Mouse (Mus musculus) megakaryocyte progenitor cell, adult 5-6 weeks (primary cell): ENCODE data around the gene Col5a3. TPM values are rescaled to one million over a fixed set of nuclear protein-coding genes. Genes with fewer than 3 reads are reported as not detected.

Experiments
- total RNA-seq, 2 experiments: library from RNA; stranded (forward) in 1 of 2; stranded (reverse) in 1 of 2; fragments of 157-497, 149-512 nt in 1 of 2; fragments of 200-1000 nt in 1 of 2; gene quantifications; 2 replicates each; pipeline versions ENCODE4 v1.2.3 to v1.2.4; 2015 to 2017

Col5a3 gene
- total RNA-seq, 2 experiments from 2014 or later = 0.29 to 0.42 TPM

Other genes with a start within 250 kb of the Col5a3 start
- 9.5 and 12.0 TPM in 2 replicates for gene Zfp846, start 233.8 kb downstream of the Col5a3 start, total RNA-seq (2015)
- gene Zfp846, start 233.8 kb downstream of the Col5a3 start, total RNA-seq (2017) = 4.7 and 5.6 TPM in 2 replicates
- gene Ubl5, start 172.2 kb downstream of the Col5a3 start, total RNA-seq (2015) = 420 and 464 TPM in 2 replicates
- 94.8 and 151 TPM in 2 replicates for gene Ubl5, start 172.2 kb downstream of the Col5a3 start, total RNA-seq (2017)
- gene Fbxl12, start 170.3 kb downstream of the Col5a3 start, total RNA-seq (2015) = 8.3 and 17.3 TPM in 2 replicates
- 4.2 and 6.4 TPM in 2 replicates for gene Fbxl12, start 170.3 kb downstream of the Col5a3 start, total RNA-seq (2017)
- gene Pin1, start 163.0 kb downstream of the Col5a3 start, total RNA-seq (2015) = 14.7 and 18.5 TPM in 2 replicates
- 14.7 and 19.1 TPM in 2 replicates for gene Pin1, start 163.0 kb downstream of the Col5a3 start, total RNA-seq (2017)
- gene Olfm2, start 68.7 kb downstream of the Col5a3 start, total RNA-seq (2015) = 0.27 and 0.32 TPM in 2 replicates
- 0.34 TPM in 1 of 2 replicates, not detected in the other for gene Olfm2, start 68.7 kb downstream of the Col5a3 start, total RNA-seq (2017)
- not detected in 2 replicates for gene Rdh8, start 3.4 kb upstream of the Col5a3 start, total RNA-seq (2015)
- not detected in 2 replicates for gene Rdh8, start 3.4 kb upstream of the Col5a3 start, total RNA-seq (2017)
- gene A230050P20Rik, start 53.6 kb upstream of the Col5a3 start, total RNA-seq (2015) = 11.8 and 16.3 TPM in 2 replicates
- gene A230050P20Rik, start 53.6 kb upstream of the Col5a3 start, total RNA-seq (2017) = 18.1 and 24.1 TPM in 2 replicates
- gene Angptl6, start 64.7 kb upstream of the Col5a3 start, total RNA-seq (2015) = 0.73 and 0.81 TPM in 2 replicates
- gene Angptl6, start 64.7 kb upstream of the Col5a3 start, total RNA-seq (2017) = 0.54 and 0.87 TPM in 2 replicates
- 46.8 and 49.6 TPM in 2 replicates for gene Ppan, start 73.1 kb upstream of the Col5a3 start, total RNA-seq (2015)
- 147 and 151 TPM in 2 replicates for gene Ppan, start 73.1 kb upstream of the Col5a3 start, total RNA-seq (2017)
- 211 and 217 TPM in 2 replicates for gene Eif3g, start 83.6 kb upstream of the Col5a3 start, total RNA-seq (2015)
- gene Eif3g, start 83.6 kb upstream of the Col5a3 start, total RNA-seq (2017) = 234 and 248 TPM in 2 replicates
- gene Dnmt1, start 144.8 kb upstream of the Col5a3 start, total RNA-seq (2015) = 109 and 114 TPM in 2 replicates
- gene Dnmt1, start 144.8 kb upstream of the Col5a3 start, total RNA-seq (2017) = 222 and 314 TPM in 2 replicates
- gene S1pr2, start 161.7 kb upstream of the Col5a3 start, total RNA-seq (2015) = 4.7 and 5.2 TPM in 2 replicates
- 1.8 and 2.5 TPM in 2 replicates for gene S1pr2, start 161.7 kb upstream of the Col5a3 start, total RNA-seq (2017)
- gene Mrpl4, start 187.7 kb upstream of the Col5a3 start, total RNA-seq (2015) = 42.0 and 48.1 TPM in 2 replicates
- 44.1 and 50.7 TPM in 2 replicates for gene Mrpl4, start 187.7 kb upstream of the Col5a3 start, total RNA-seq (2017)
- 5.3 and 6.9 TPM in 2 replicates for gene Icam1, start 200.9 kb upstream of the Col5a3 start, total RNA-seq (2015)
- gene Icam1, start 200.9 kb upstream of the Col5a3 start, total RNA-seq (2017) = 9.2 and 9.8 TPM in 2 replicates
- 4.5 and 7.8 TPM in 2 replicates for gene Icam4, start 214.3 kb upstream of the Col5a3 start, total RNA-seq (2015)
- gene Icam4, start 214.3 kb upstream of the Col5a3 start, total RNA-seq (2017) = 3.7 and 4.0 TPM in 2 replicates
- gene Icam5, start 217.0 kb upstream of the Col5a3 start, total RNA-seq (2015) = not detected in 2 replicates
- gene Icam5, start 217.0 kb upstream of the Col5a3 start, total RNA-seq (2017) = 0.21 and 0.24 TPM in 2 replicates